ENCODE assay signal across 17 mouse cellular contexts in the genomic region with DNA sequence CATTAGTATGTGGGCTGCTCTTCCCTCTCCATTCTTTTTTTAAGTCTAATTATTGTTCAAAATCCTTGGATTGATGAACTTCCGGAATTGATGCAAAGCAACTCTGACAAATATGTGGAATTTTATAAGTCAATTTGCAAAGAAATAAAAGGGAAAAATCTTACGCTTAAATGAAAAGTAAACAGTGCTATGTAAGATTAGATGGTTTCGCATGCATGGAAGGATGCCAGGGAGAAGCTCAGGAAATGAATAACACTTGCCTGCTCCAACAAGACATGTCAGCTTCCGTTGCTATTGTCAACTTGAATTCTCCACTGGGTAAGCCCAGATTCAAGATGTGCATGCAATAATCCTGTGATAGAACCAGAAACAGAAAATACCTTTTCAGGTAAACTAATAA.
DNase-seq lines count a peak whose midpoint lies in the region; ATAC-seq and TF ChIP-seq lines count a peak whose summit lies in the region.
"Had no signal": no experiment of that assay in that cellular context is flagged by ENCODE, and none has a peak within 500 bp of the region (broad histone marks: within the 10 kb centered on the region; RNA-seq: fewer than 3 reads in every experiment).

No protein-coding gene starts in this region.

- H3K4me2 ChIP-seq in stomach, postnatal 0 days (replicated peaks; ENCODE audit: low read depth) = no peak overlapping the region
- H3K4me2 ChIP-seq: embryonic facial prominence, embryonic 13.5 days; forebrain, embryonic 13.5 days; liver, embryonic 13.5 days had no signal

- TF ChIP-seq CTCF in stomach, postnatal 0 days (IDR thresholded peaks at IDR 0.05; ENCODE audit: low read depth) = no peak

- DNase-seq in kidney, adult 9 months = peak; percentile 35
- no peak for DNase-seq in kidney, adult 18-20 months
- peak; percentile 38 to 47 for DNase-seq in right cerebral cortex, postnatal 10 days (ENCODE audit: low spot score in 2 of 2)
- no peak for DNase-seq in right cerebral cortex, postnatal 36 days (ENCODE audit: low spot score in 2 of 2)
- peak; percentile 49 to 62 for DNase-seq in kidney, postnatal 25 days
- no peak for DNase-seq in embryo, embryonic 10.5 days (ENCODE audit: low spot score)
- no peak for DNase-seq in stomach, postnatal 0 days (ENCODE audit: low spot score)
- DNase-seq: adrenal gland, adult 8-10 months; cerebellum, adult 9-11 months; heart, adult 2 months; heart, postnatal 36 days; layer of hippocampus, adult 9-11 months; liver, embryonic 13.5 days; retina, postnatal 1 day had no signal

- no peak overlapping the region for H3K4me3 ChIP-seq in stomach, postnatal 0 days (ENCODE audit: low read depth, low read length)
- H3K4me3 ChIP-seq: embryonic facial prominence, embryonic 13.5 days; forebrain, embryonic 13.5 days; heart, adult 2 months; liver, embryonic 13.5 days had no signal

- H3K27me3 ChIP-seq in stomach, postnatal 0 days (ENCODE audit: control insufficient read depth, insufficient read depth, low read length) = no peaks in the 10 kb centered on the region
- H3K27me3 ChIP-seq: embryonic facial prominence, embryonic 13.5 days; forebrain, embryonic 13.5 days; liver, embryonic 13.5 days had no signal

- H3K9me3 ChIP-seq in stomach, postnatal 0 days (ENCODE audit: control insufficient read depth, low read length) = no peaks in the 10 kb centered on the region
- H3K9me3 ChIP-seq: embryonic facial prominence, embryonic 13.5 days; forebrain, embryonic 13.5 days; liver, embryonic 13.5 days had no signal

- H3K36me3 ChIP-seq in stomach, postnatal 0 days (ENCODE audit: control insufficient read depth, insufficient read depth, low read length) = no peaks in the 10 kb centered on the region
- H3K36me3 ChIP-seq: embryonic facial prominence, embryonic 13.5 days; liver, embryonic 13.5 days had no signal

- H3K4me1 ChIP-seq in stomach, postnatal 0 days (replicated peaks; ENCODE audit: control insufficient read depth, insufficient read depth) = no peaks in the 10 kb centered on the region
- H3K4me1 ChIP-seq: forebrain, embryonic 13.5 days; liver, embryonic 13.5 days had no signal

- H3K27ac ChIP-seq in stomach, postnatal 0 days (replicated peaks) = no peak overlapping the region
- H3K27ac ChIP-seq: embryonic facial prominence, embryonic 13.5 days; forebrain, embryonic 13.5 days; heart, adult 2 months; liver, embryonic 13.5 days had no signal

- WGBS in stomach, postnatal 0 days = 35% methylated on average over 4 of the region's 4 CpGs

- no peak for TF ChIP-seq EP300 in stomach, postnatal 0 days (optimal IDR thresholded peaks at IDR 0.05)

- H3K9ac ChIP-seq in stomach, postnatal 0 days (ENCODE audit: low read length) = no peak overlapping the region
- H3K9ac ChIP-seq: embryonic facial prominence, embryonic 13.5 days; forebrain, embryonic 13.5 days; liver, embryonic 13.5 days had no signal

- no peak for ATAC-seq in stomach, postnatal 0 days (ENCODE audit: low FRiP score, low TSS enrichment)
- ATAC-seq: forebrain, embryonic 13.5 days; inflammation-experienced regulatory T-cells, adult 6 months had no signal

Comparison
In these comparisons a context has a peak if more than half of its experiments do, and no peak if none do; other contexts are left out.
1. DNase-seq: peak in kidney, adult 9 months (single experiment), right cerebral cortex, postnatal 10 days (2 of 2) and kidney, postnatal 25 days (2 of 2); none in kidney, adult 18-20 months (single experiment), right cerebral cortex, postnatal 36 days (0 of 2), embryo, embryonic 10.5 days (single experiment) and stomach, postnatal 0 days (single experiment).